Mouse (Mus musculus) C2C12 (cell line): Measurements from ENCODE around the gene Clip2. TPM values are rescaled to one million over a fixed set of nuclear protein-coding genes. Genes with fewer than 3 reads are reported as not detected.
A peak's percentile ranks its signal among the peaks of the same experiment; 100 is the strongest.

Source experiments
- H3K27me3 ChIP-seq: one replicate; pipeline ENCODE4 v1.6.1; 2011; ENCODE audit not compliant: control insufficient read depth, insufficient read depth, insufficient read length
- H3K36me3 ChIP-seq: one replicate; pipeline ENCODE4 v1.6.1; 2011; ENCODE audit not compliant: control insufficient read depth, insufficient read depth
- H3K4me3 ChIP-seq: one replicate; pipeline ENCODE4 v1.5.1; 2011; ENCODE audit warnings: mild to moderate bottlenecking, control low read depth; ENCODE audit not compliant: poor library complexity, insufficient read depth, severe bottlenecking
- H3K79me2 ChIP-seq: one replicate; pipeline ENCODE4 v1.6.1; 2011; ENCODE audit not compliant: control insufficient read depth, insufficient read depth
- H3K79me3 ChIP-seq: one replicate; pipeline ENCODE4 v1.6.1; 2011; ENCODE audit warnings: low read depth, control low read depth
- H3ac ChIP-seq: one replicate; pipeline ENCODE3; 2011; ENCODE audit warnings: low read depth; ENCODE audit not compliant: control insufficient read depth, insufficient read length
- CEBPB ChIP-seq: IDR thresholded peaks from one replicate; pipeline ENCODE4 v1.6.1; 2011; ENCODE audit warnings: low read depth, mild to moderate bottlenecking, control low read depth, moderate library complexity
- CTCF ChIP-seq: IDR thresholded peaks from one replicate; pipeline ENCODE4 v1.5.1; 2011; ENCODE audit not compliant: control insufficient read depth, insufficient read depth, insufficient read length
- FOSL1 ChIP-seq: IDR thresholded peaks from one replicate; pipeline ENCODE4 v1.8.0; 2011; ENCODE audit warnings: mild to moderate bottlenecking, low read length; ENCODE audit not compliant: poor library complexity, insufficient read depth, severe bottlenecking
- MAX ChIP-seq: IDR thresholded peaks from one replicate; pipeline ENCODE4 v1.6.1; 2011; ENCODE audit warnings: mild to moderate bottlenecking, control low read depth
- MYOD1 ChIP-seq: IDR thresholded peaks from one replicate; pipeline ENCODE4 v1.6.1; 2011; ENCODE audit warnings: low read depth; ENCODE audit not compliant: control insufficient read depth, insufficient read length
- MYOG ChIP-seq: IDR thresholded peaks from one replicate; pipeline ENCODE4 v1.6.1; 2011; ENCODE audit not compliant: control insufficient read depth, insufficient read length; ENCODE audit errors: extremely low read depth
- USF1 ChIP-seq: IDR thresholded peaks from one replicate; pipeline ENCODE4 v1.6.1; 2011; ENCODE audit warnings: low read depth, mild to moderate bottlenecking, control low read depth, moderate library complexity
- polyA plus RNA-seq: library from polyadenylated mRNA; unstranded; fragments of >200 nt; fragmentation: generic; extraction: Trizol; gene quantifications from one replicate; pipeline ENCODE4 v1.2.1, GENCODE M21; 2012; ENCODE audit warnings: missing spikeins

Gene Clip2
- polyA plus RNA-seq, 1 experiment = 15.7 TPM

- Histone ChIP-seq H3ac (no peak overlapping the region), H3K27me3 (no peaks in the 10 kb centered on the region), H3K4me3 (no peak overlapping the region), H3K79me2 (no peaks in the 10 kb centered on the region), H3K36me3 (peaks cover 14% of the 10 kb centered on the region), H3K79me3 (no peaks in the 10 kb centered on the region)
- TF ChIP-seq MYOG (no peak), MAX (no peak), MYOD1 (no peak), USF1 (no peak)
Observed at GRCm38 (mm10) chr5:134490465-134490864, 61.8 kb downstream of the Clip2 start.

- no peak overlapping the region for H3ac ChIP-seq
- peaks cover 14% of the 10 kb centered on the region for H3K36me3 ChIP-seq
- no peaks in the 10 kb centered on the region for H3K79me2 ChIP-seq
- no peak overlapping the region for H3K4me3 ChIP-seq
- no peak for TF ChIP-seq FOSL1
- TF ChIP-seq CTCF = peak; percentile 21
- H3K27me3 ChIP-seq = no peaks in the 10 kb centered on the region
- no peaks in the 10 kb centered on the region for H3K79me3 ChIP-seq
Observed at GRCm38 (mm10) chr5:134489583-134489982, 62.7 kb downstream of the Clip2 start.

- Histone ChIP-seq H3K79me2 (no peaks in the 10 kb centered on the region), H3K27me3 (no peaks in the 10 kb centered on the region), H3ac (no peak overlapping the region), H3K4me3 (no peak overlapping the region), H3K79me3 (no peaks in the 10 kb centered on the region), H3K36me3 (peaks cover 11% of the 10 kb centered on the region)
- TF ChIP-seq FOSL1 (no peak), MYOG (no peak), USF1 (no peak), MAX (no peak), MYOD1 (no peak), CEBPB (no peak), CTCF (no peak)
Observed at GRCm38 (mm10) chr5:134488596-134488995, 63.6 kb downstream of the Clip2 start.

GRCm38 (mm10) chr5:134488042-134488441 lies 64.2 kb downstream of the Clip2 start:
- Histone ChIP-seq H3K79me2 (no peaks in the 10 kb centered on the region), H3K27me3 (no peaks in the 10 kb centered on the region), H3ac (no peak overlapping the region), H3K4me3 (no peak overlapping the region), H3K79me3 (no peaks in the 10 kb centered on the region), H3K36me3 (peaks cover 6% of the 10 kb centered on the region)
- no peak for TF ChIP-seq CEBPB
- no peak for TF ChIP-seq MAX
- no peak for TF ChIP-seq FOSL1
- no peak for TF ChIP-seq USF1
- no peak for TF ChIP-seq MYOD1
- no peak for TF ChIP-seq CTCF

- no peak overlapping the region for H3K4me3 ChIP-seq
- H3K27me3 ChIP-seq = no peaks in the 10 kb centered on the region
- H3K79me2 ChIP-seq = no peaks in the 10 kb centered on the region
- TF ChIP-seq MYOG (no peak), CEBPB (no peak), CTCF (peak; percentile 81)
- H3K36me3 ChIP-seq = no peaks in the 10 kb centered on the region
- H3ac ChIP-seq = no peak overlapping the region
- no peaks in the 10 kb centered on the region for H3K79me3 ChIP-seq
Observed at GRCm38 (mm10) chr5:134485900-134486665, 66.2 kb downstream of the Clip2 start.

GRCm38 (mm10) chr5:134485183-134485730 lies 67.0 kb downstream of the Clip2 start:
- H3ac ChIP-seq = no peak overlapping the region
- H3K4me3 ChIP-seq = no peak overlapping the region
- H3K27me3 ChIP-seq = no peaks in the 10 kb centered on the region
- H3K36me3 ChIP-seq = no peaks in the 10 kb centered on the region
- H3K79me3 ChIP-seq = no peaks in the 10 kb centered on the region
- TF ChIP-seq FOSL1 = no peak
- H3K79me2 ChIP-seq = no peaks in the 10 kb centered on the region
